30 mouse cellular contexts compared by ENCODE assay signal in the genomic region with DNA sequence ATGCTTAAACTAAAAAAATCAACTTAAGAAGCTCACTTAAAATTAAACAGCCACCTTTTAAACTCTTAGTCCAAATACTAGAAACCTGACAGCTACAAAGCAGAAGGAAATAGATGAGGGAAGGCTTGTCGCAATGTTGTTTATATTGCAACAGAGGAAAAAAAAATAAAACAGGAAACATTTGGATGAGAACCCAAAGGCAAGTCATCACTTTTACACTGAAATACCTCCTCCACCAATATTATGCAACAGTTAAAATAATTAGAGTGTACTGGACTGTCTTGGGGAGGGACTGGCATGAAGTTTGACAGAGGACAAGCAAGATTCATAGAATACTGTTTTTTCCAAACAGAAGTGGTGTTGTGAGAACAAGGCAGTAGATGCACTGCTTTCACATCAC.
A peak's percentile ranks its signal among the peaks of the same experiment; 100 is the strongest.
DNase-seq lines count a peak whose midpoint lies in the region; ATAC-seq lines count a peak whose summit lies in the region.
"Had no signal": no experiment of that assay in that cellular context is flagged by ENCODE, and none has a peak within 500 bp of the region (broad histone marks: within the 10 kb centered on the region; RNA-seq: fewer than 3 reads in every experiment).

No protein-coding gene starts in this region.

- H3K4me2 ChIP-seq in lung, embryonic 16.5 days (ENCODE audit: low read depth, low read length) = no peak overlapping the region
- H3K4me2 ChIP-seq: embryonic facial prominence, embryonic 13.5 days; heart, embryonic 13.5 days; hindbrain, embryonic 14.5 days; limb, embryonic 12.5 days; liver, embryonic 11.5 days; midbrain, embryonic 13.5 days; neural tube, embryonic 13.5 days; stomach, embryonic 15.5 days had no signal

- peak; percentile 16 for DNase-seq in gastrocnemius, adult 18-20 months (ENCODE audit: low spot score)
- DNase-seq in gastrocnemius, postnatal 36 days = no peak
- DNase-seq in lung, postnatal 4 days = no peak
- DNase-seq in skeletal muscle tissue, adult 2 months (ENCODE audit: low read depth, low spot score) = peak; percentile 27
- no peak for DNase-seq in thymus, postnatal 0 days (ENCODE audit: low spot score)
- DNase-seq: adrenal gland, postnatal 10 days; cerebellum, adult 11 months; cerebellum, adult 9-10 months; cerebellum, postnatal 36 days; gastrocnemius, postnatal 10 days; heart, adult 18-20 months; heart, postnatal 10 days; kidney, adult 9 months; kidney, postnatal 25 days; thymus, postnatal 14 days had no signal

- 28% methylated on average over 1 of the region's 1 CpGs for WGBS in lung, embryonic 16.5 days

- no peaks in the 10 kb centered on the region for H3K27me3 ChIP-seq in lung, embryonic 16.5 days (ENCODE audit: control insufficient read depth, insufficient read depth, low read depth, low read length)
- H3K27me3 ChIP-seq: embryonic facial prominence, embryonic 13.5 days; heart, embryonic 13.5 days; limb, embryonic 12.5 days; midbrain, embryonic 13.5 days; neural tube, embryonic 13.5 days; stomach, embryonic 15.5 days had no signal

- no peak overlapping the region for H3K4me3 ChIP-seq in lung, embryonic 16.5 days (ENCODE audit: low read length)
- H3K4me3 ChIP-seq: embryonic facial prominence, embryonic 13.5 days; heart, embryonic 13.5 days; layer of hippocampus, adult 2 months; left cerebral cortex, adult 2 months; limb, embryonic 12.5 days; midbrain, embryonic 13.5 days; neural tube, embryonic 13.5 days; stomach, embryonic 15.5 days had no signal

- intact Hi-C loops in gastrocnemius, postnatal 36 days (cut with DNase I) = no loop called here

- H3K27ac ChIP-seq in lung, embryonic 16.5 days (ENCODE audit: low read length) = no peak overlapping the region
- H3K27ac ChIP-seq: embryonic facial prominence, embryonic 13.5 days; heart, embryonic 13.5 days; hindbrain, embryonic 14.5 days; layer of hippocampus, adult 2 months; left cerebral cortex, adult 2 months; limb, embryonic 12.5 days; midbrain, embryonic 13.5 days; neural tube, embryonic 13.5 days; stomach, embryonic 15.5 days had no signal

- no peaks in the 10 kb centered on the region for H3K36me3 ChIP-seq in lung, embryonic 16.5 days (ENCODE audit: control insufficient read depth, insufficient read depth, low read length)
- H3K36me3 ChIP-seq: embryonic facial prominence, embryonic 13.5 days; G1E; heart, embryonic 13.5 days; limb, embryonic 12.5 days; midbrain, embryonic 13.5 days; neural tube, embryonic 13.5 days; stomach, embryonic 15.5 days had no signal

- H3K4me1 ChIP-seq in lung, embryonic 16.5 days (replicated peaks; ENCODE audit: control insufficient read depth, insufficient read depth, low read length) = no peaks in the 10 kb centered on the region
- H3K4me1 ChIP-seq: heart, embryonic 13.5 days; midbrain, embryonic 13.5 days; stomach, embryonic 15.5 days had no signal

- no peak overlapping the region for H3K9ac ChIP-seq in lung, embryonic 16.5 days (ENCODE audit: low read length)
- H3K9ac ChIP-seq: embryonic facial prominence, embryonic 13.5 days; heart, embryonic 13.5 days; hindbrain, embryonic 14.5 days; limb, embryonic 12.5 days; midbrain, embryonic 13.5 days; neural tube, embryonic 13.5 days; stomach, embryonic 15.5 days had no signal

- peak; percentile 34; the same call in 1 of the 2 replicates for ATAC-seq in lung, embryonic 16.5 days (ENCODE audit: low read depth)
- 0 out of 2 replicates have a peak, but pooled peaks have one; percentile 11 for ATAC-seq in common myeloid progenitor, adult 5-6 weeks (replicated peaks; ENCODE audit: low read depth, poor library complexity, severe bottlenecking)
- ATAC-seq: forebrain, embryonic 16.5 days; intestine, postnatal 0 days; midbrain, embryonic 13.5 days had no signal

- H3K9me3 ChIP-seq in lung, embryonic 16.5 days (ENCODE audit: control insufficient read depth, low read length) = no peaks in the 10 kb centered on the region
- H3K9me3 ChIP-seq: embryonic facial prominence, embryonic 13.5 days; G1E; heart, embryonic 13.5 days; limb, embryonic 12.5 days; midbrain, embryonic 13.5 days; neural tube, embryonic 13.5 days; stomach, embryonic 15.5 days had no signal

Comparison
In these comparisons a context has a peak if more than half of its experiments do, and no peak if none do; other contexts are left out.
1. DNase-seq: peak in gastrocnemius, adult 18-20 months (single experiment) and skeletal muscle tissue, adult 2 months (single experiment); none in gastrocnemius, postnatal 36 days (0 of 2), lung, postnatal 4 days (0 of 2) and thymus, postnatal 0 days (single experiment).